Mouse (Mus musculus): ENCODE measurements around the gene Bbof1.

Bbof1 gene

GRCm38 (mm10) chr12:84468701-84469100 is 59.8 kb downstream of the Bbof1 start:
- DNase-seq (ENCODE audit: low read depth, low spot score) = peak; percentile 72

- no peak for DNase-seq (ENCODE audit: low read depth, low spot score)
Measured at GRCm38 (mm10) chr12:84478937-84479336, 70.1 kb downstream of the Bbof1 start.

- DNase-seq (ENCODE audit: low read depth, low spot score) = no peak
Measured at GRCm38 (mm10) chr12:84481251-84481650, 72.4 kb downstream of the Bbof1 start.

GRCm38 (mm10) chr12:84482778-84483585 is 74.1 kb downstream of the Bbof1 start:
- DNase-seq (ENCODE audit: low read depth, low spot score) = no peak

GRCm38 (mm10) chr12:84487324-84488056 is 78.6 kb downstream of the Bbof1 start:
- DNase-seq (ENCODE audit: low read depth, low spot score) = peak; percentile 51

Measured in brain, adult 2 months (tissue).